Mouse (Mus musculus): Measurements from ENCODE around the gene Adora2b. TPM values are rescaled to one million over a fixed set of nuclear protein-coding genes. Genes with fewer than 3 reads are reported as not detected.

Gene Adora2b
- polyA plus RNA-seq, 1 experiment from 2014 or later, result 6.4 TPM

- peaks cover 84% of the 10 kb centered on the region for H3K36me3 ChIP-seq
Measured at GRCm38 (mm10) chr11:62309296-62309695, 60.5 kb downstream of the Adora2b start.

GRCm38 (mm10) chr11:62314984-62315383 is 66.2 kb downstream of the Adora2b start:
- Histone ChIP-seq H3K27me3 (ENCODE audit: insufficient read depth, poor library complexity, severe bottlenecking) (no peaks in the 10 kb centered on the region), H3K4me1 (replicated peaks) (no peaks in the 10 kb centered on the region), H3K36me3 (peaks cover 98% of the 10 kb centered on the region), H3K9me3 (no peaks in the 10 kb centered on the region), H3K4me3 (no peak overlapping the region), H3K27ac (no peak overlapping the region)
- no peak for DNase-seq (ENCODE audit: low spot score)
- 98% methylated on average over 5 of the region's 5 CpGs for WGBS

More at GRCm38 (mm10) chr11:62309296-62309695, 60.5 kb downstream of the Adora2b start:
- Histone ChIP-seq H3K4me1 (replicated peaks) (no peaks in the 10 kb centered on the region), H3K27ac (no peak overlapping the region), H3K9me3 (no peaks in the 10 kb centered on the region), H3K4me3 (no peak overlapping the region), H3K27me3 (ENCODE audit: insufficient read depth, poor library complexity, severe bottlenecking) (no peaks in the 10 kb centered on the region)
- DNase-seq (ENCODE audit: low spot score), result no peak
- 91% methylated on average over 2 of the region's 2 CpGs for WGBS

Other genes starting within 250 kb of the Adora2b start
- gene Zswim7, start 32.4 kb downstream of the Adora2b start, polyA plus RNA-seq (2016; fragmentation: Nextera tagmentation; extraction: Ambion mirVana), result 16.4 and 21.4 TPM in 2 replicates
- 16.2 and 20.5 TPM in 2 replicates for gene Ttc19, start 32.5 kb downstream of the Adora2b start, polyA plus RNA-seq (2016; fragmentation: Nextera tagmentation; extraction: Ambion mirVana)
- gene Pigl, start 209.5 kb downstream of the Adora2b start, polyA plus RNA-seq (2016; fragmentation: Nextera tagmentation; extraction: Ambion mirVana), result 10.7 and 16.0 TPM in 2 replicates
- gene Ncor1, start 209.6 kb downstream of the Adora2b start, polyA plus RNA-seq (2016; fragmentation: Nextera tagmentation; extraction: Ambion mirVana), result 127 and 131 TPM in 2 replicates